Mouse (Mus musculus): ENCODE data around the gene Evi2a. TPM values are rescaled to one million over a fixed set of nuclear protein-coding genes. Genes with fewer than 3 reads are reported as not detected.

Gene Evi2a
- 3.3 and 3.4 TPM in 2 replicates for polyA plus RNA-seq (2015; fragmentation: Nextera tagmentation; extraction: Ambion mirVana)

DNA sequence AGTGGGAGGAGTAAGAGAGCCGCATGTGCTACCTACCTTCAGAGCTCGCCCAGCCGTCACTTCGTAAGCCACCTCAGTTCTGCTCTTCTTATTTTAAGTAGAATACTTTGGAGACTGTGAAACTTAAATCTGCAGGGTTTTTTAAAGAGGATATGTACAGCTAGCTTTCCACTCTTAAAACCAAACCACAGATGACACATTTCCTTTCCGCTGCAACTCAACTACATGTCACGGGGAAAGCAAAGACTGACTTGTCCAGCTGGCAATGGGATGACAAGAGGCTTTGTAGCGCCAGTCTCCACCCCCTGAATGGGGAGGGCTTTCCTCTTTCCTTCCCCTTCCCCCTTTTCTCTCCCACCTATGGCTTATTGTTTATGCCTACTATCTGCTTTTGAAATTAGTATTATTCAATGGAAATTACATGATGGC, at the start of gene Evi2a, which contains the start of gene Evi2:
TSS of gene Evi2a (minus strand) at position 277 of the 429 bp plus-strand sequence.
TSS of gene Evi2 (minus strand) at position 257 of the 429 bp plus-strand sequence.
- Histone ChIP-seq H3K4me1 (replicated peaks; ENCODE audit: insufficient read depth, low read length) (0 out of 2 replicates have a peak, but pooled peaks cover 4% of the 10 kb centered on the region), H3K36me3 (ENCODE audit: insufficient read depth, low read length) (peaks cover 19% of the 10 kb centered on the region; the same call in 1 of the 2 replicates), H3K9me3 (replicated peaks; ENCODE audit: low read length) (no peaks in the 10 kb centered on the region), H3K4me3 (replicated peaks; ENCODE audit: low read depth, low read length) (no peak within 1 kb of the TSS), H3K9ac (ENCODE audit: low read depth, low read length) (no peak within 1 kb of the TSS), H3K27me3 (ENCODE audit: insufficient read depth, low read length) (no peaks in the 10 kb centered on the region), H3K27ac (no peak within 1 kb of the TSS), H3K4me2 (ENCODE audit: low read length) (no peak within 1 kb of the TSS)
- DNase-seq (ENCODE audit: low spot score) (no peak), ATAC-seq (replicated peaks; ENCODE audit: low FRiP score, low read depth) (no peak)
- TF ChIP-seq CTCF (IDR thresholded peaks at IDR 0.05; ENCODE audit: low read depth) = no peak
- WGBS = 85% methylated on average over 7 of the region's 7 CpGs

DNA sequence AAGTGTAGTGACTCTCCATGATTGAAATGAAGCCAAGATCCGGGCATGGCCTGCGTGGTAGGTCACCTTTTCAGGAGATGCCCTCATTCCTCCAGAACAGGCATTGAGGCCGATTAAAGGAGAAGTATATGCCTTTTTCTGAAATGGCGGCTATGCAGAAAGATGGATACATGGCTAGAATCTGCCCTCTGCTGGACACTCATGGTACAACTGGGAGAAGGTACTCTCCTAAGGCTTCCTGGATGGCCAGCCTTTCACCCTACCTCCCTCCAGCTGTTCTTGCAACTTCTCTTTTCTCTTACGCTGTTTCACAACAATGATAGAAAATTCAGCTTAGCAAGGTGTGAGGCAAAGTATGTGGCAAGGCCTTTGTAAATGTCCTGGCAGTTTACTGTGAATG, 47.3 kb upstream of the Evi2a start:
- Histone ChIP-seq H3K9me3 (replicated peaks; ENCODE audit: low read length) (no peaks in the 10 kb centered on the region), H3K27me3 (ENCODE audit: insufficient read depth, low read length) (no peaks in the 10 kb centered on the region), H3K4me1 (replicated peaks; ENCODE audit: insufficient read depth, low read length) (no peaks in the 10 kb centered on the region), H3K4me2 (ENCODE audit: low read length) (no peak overlapping the region), H3K4me3 (replicated peaks; ENCODE audit: low read depth, low read length) (no peak overlapping the region), H3K9ac (ENCODE audit: low read depth, low read length) (no peak overlapping the region), H3K27ac (no peak overlapping the region), H3K36me3 (ENCODE audit: insufficient read depth, low read length) (peaks cover 28% of the 10 kb centered on the region; the same call in 1 of the 2 replicates)
- ATAC-seq (replicated peaks; ENCODE audit: low FRiP score, low read depth) (no peak), DNase-seq (ENCODE audit: low spot score) (peak; percentile 74)
- TF ChIP-seq CTCF (IDR thresholded peaks at IDR 0.05; ENCODE audit: low read depth) = peak; percentile 92
- 55% methylated on average over 5 of the region's 5 CpGs for WGBS

DNA sequence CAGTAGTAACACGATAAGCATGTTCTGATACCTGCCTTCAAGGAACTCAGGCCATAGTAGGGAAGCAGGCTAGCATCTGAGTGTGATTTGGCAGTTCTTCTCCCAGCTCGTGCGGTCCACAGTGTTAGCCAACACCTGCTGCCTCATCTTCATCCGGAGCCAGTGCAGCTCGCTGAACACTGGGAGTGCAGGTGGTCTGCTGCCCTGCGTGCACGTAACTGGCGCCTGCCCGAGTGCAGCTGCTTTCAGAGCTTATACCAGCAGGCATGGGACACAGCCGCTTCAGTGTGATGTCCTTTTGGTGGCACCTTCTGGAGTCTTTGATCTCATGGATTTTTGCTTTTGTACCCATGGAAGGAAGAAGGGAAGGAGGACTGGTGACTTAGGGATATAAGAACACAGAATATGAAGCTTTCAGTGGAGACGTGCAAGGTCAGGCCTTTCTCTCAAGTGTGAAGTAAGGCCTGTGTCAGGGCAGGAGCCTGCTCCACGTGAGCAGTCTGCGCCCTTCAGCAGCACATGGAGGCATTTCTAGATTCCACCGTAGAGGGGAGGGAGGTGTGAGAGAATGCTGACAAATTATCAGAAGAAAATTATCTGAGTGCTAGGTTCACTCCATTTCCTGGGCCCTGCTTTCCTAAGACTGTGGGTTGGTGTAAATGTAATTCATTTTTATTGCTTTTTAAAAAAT, 45.1 kb upstream of the Evi2a start:
- Histone ChIP-seq H3K9me3 (replicated peaks; ENCODE audit: low read length) (no peaks in the 10 kb centered on the region), H3K4me3 (replicated peaks; ENCODE audit: low read depth, low read length) (no peak overlapping the region), H3K4me1 (replicated peaks; ENCODE audit: insufficient read depth, low read length) (no peaks in the 10 kb centered on the region), H3K4me2 (ENCODE audit: low read length) (no peak overlapping the region), H3K27me3 (ENCODE audit: insufficient read depth, low read length) (no peaks in the 10 kb centered on the region), H3K9ac (ENCODE audit: low read depth, low read length) (no peak overlapping the region), H3K27ac (no peak overlapping the region), H3K36me3 (ENCODE audit: insufficient read depth, low read length) (peaks cover 36% of the 10 kb centered on the region)
- 90% methylated on average over 14 of the region's 14 CpGs for WGBS
- TF ChIP-seq CTCF (IDR thresholded peaks at IDR 0.05; ENCODE audit: low read depth) = no peak
- DNase-seq (ENCODE audit: low spot score) (no peak), ATAC-seq (replicated peaks; ENCODE audit: low FRiP score, low read depth) (no peak)

DNA sequence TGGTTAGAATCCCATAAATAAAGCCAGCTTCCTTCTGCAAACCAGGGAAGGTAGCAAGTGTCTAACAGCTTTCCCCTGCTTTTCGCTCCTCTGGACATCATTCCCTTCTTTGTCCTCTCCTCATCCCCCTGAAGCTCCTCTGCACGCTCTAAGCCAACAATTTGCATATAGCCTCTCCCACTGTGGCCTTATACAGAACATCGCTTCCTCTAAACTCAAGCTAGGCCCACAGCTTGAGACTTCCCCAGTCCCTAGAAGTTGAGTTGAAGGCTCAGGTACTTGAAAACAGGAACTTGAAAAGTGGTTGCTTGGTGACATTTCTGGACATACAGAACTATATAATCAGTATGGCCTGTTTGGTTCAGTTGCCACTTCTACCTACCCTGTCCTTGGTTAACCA, 43.4 kb upstream of the Evi2a start:
- Histone ChIP-seq H3K36me3 (ENCODE audit: insufficient read depth, low read length) (peaks cover 45% of the 10 kb centered on the region), H3K4me3 (replicated peaks; ENCODE audit: low read depth, low read length) (no peak overlapping the region), H3K27ac (no peak overlapping the region), H3K9ac (ENCODE audit: low read depth, low read length) (no peak overlapping the region), H3K27me3 (ENCODE audit: insufficient read depth, low read length) (no peaks in the 10 kb centered on the region), H3K4me1 (replicated peaks; ENCODE audit: insufficient read depth, low read length) (no peaks in the 10 kb centered on the region), H3K9me3 (replicated peaks; ENCODE audit: low read length) (no peaks in the 10 kb centered on the region), H3K4me2 (ENCODE audit: low read length) (no peak overlapping the region)
- ATAC-seq (replicated peaks; ENCODE audit: low FRiP score, low read depth) (no peak), DNase-seq (ENCODE audit: low spot score) (no peak)
- 88% methylated on average over 3 of the region's 3 CpGs for WGBS
- no peak for TF ChIP-seq CTCF (IDR thresholded peaks at IDR 0.05; ENCODE audit: low read depth)

DNA sequence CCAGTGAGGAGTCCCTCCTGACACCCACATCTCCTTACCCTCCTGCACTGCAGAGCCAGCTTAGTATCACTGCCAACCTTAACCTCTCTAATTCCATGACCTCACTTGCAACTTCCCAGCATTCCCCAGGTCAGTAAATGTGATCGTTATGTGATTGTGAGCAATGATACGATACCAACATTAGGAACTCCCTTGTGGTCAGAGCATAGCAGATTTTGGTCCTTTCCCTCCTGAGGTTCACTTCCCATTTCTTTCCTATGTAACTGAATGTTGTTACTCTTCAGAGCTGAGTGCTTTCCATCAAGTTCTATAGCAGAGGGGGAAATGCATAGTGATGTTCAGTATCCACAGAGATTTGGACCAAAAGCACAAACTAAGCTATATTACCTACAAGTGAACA, 39.9 kb upstream of the Evi2a start:
- DNase-seq (ENCODE audit: low spot score) (no peak), ATAC-seq (replicated peaks; ENCODE audit: low FRiP score, low read depth) (no peak)
- no peak overlapping the region for H3K4me3 ChIP-seq (replicated peaks; ENCODE audit: low read depth, low read length)
- H3K27ac ChIP-seq = no peak overlapping the region
- 84% methylated on average over 2 of the region's 2 CpGs for WGBS
- no peak overlapping the region for H3K4me2 ChIP-seq (ENCODE audit: low read length)
- no peaks in the 10 kb centered on the region for H3K9me3 ChIP-seq (replicated peaks; ENCODE audit: low read length)
- no peak for TF ChIP-seq CTCF (IDR thresholded peaks at IDR 0.05; ENCODE audit: low read depth)
- H3K4me1 ChIP-seq (replicated peaks; ENCODE audit: insufficient read depth, low read length) = no peaks in the 10 kb centered on the region
- no peak overlapping the region for H3K9ac ChIP-seq (ENCODE audit: low read depth, low read length)
- no peaks in the 10 kb centered on the region for H3K27me3 ChIP-seq (ENCODE audit: insufficient read depth, low read length)
- H3K36me3 ChIP-seq (ENCODE audit: insufficient read depth, low read length) = peaks cover 53% of the 10 kb centered on the region

DNA sequence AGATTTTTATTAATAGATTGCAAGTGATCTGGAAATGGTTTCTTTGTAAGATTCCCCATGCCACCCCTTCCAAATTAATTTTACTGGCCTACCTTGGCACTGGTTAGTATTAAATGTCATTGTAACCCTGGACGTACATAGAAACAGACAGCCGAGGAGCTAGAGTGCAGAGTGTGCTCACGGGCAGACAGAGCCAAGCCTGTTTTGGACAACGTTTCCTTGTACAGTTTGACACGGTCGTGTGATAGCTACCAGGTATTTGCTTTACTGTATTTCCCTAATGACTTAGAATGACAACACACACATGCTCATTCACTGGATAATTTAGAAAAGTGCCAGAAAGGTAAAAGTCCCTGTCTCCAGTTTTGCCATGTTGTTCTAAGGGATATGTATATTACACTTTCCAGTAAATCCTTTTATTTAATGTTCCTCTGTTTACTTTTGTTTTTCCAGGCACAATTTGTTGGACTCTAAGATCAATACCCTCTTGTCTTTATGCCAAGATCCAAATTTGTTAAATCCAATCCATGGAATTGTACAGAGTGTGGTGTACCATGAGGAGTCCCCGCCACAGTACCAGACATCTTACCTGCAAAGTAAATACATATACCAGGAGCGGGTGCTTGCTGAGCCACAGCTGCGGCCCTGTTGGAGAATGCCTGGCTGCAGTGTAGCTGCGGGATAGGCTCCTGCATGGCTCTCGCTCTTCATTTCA, 37.9 kb upstream of the Evi2a start:
- 86% methylated on average over 11 of the region's 11 CpGs for WGBS
- H3K36me3 ChIP-seq (ENCODE audit: insufficient read depth, low read length) = peaks cover 53% of the 10 kb centered on the region
- ATAC-seq (replicated peaks; ENCODE audit: low FRiP score, low read depth) = no peak

More for the DNA sequence above, 37.9 kb upstream of the Evi2a start:
- no peaks in the 10 kb centered on the region for H3K9me3 ChIP-seq (replicated peaks; ENCODE audit: low read length)
- H3K4me3 ChIP-seq (replicated peaks; ENCODE audit: low read depth, low read length) = no peak overlapping the region
- no peak for DNase-seq (ENCODE audit: low spot score)
- no peak for TF ChIP-seq CTCF (IDR thresholded peaks at IDR 0.05; ENCODE audit: low read depth)
- no peaks in the 10 kb centered on the region for H3K4me1 ChIP-seq (replicated peaks; ENCODE audit: insufficient read depth, low read length)
- no peak overlapping the region for H3K27ac ChIP-seq
- no peak overlapping the region for H3K4me2 ChIP-seq (ENCODE audit: low read length)
- H3K27me3 ChIP-seq (ENCODE audit: insufficient read depth, low read length) = no peaks in the 10 kb centered on the region
- no peak overlapping the region for H3K9ac ChIP-seq (ENCODE audit: low read depth, low read length)

Data from kidney, postnatal 0 days (tissue).